Mouse (Mus musculus): Measurements from ENCODE around the gene B3gnt2.

DNA sequence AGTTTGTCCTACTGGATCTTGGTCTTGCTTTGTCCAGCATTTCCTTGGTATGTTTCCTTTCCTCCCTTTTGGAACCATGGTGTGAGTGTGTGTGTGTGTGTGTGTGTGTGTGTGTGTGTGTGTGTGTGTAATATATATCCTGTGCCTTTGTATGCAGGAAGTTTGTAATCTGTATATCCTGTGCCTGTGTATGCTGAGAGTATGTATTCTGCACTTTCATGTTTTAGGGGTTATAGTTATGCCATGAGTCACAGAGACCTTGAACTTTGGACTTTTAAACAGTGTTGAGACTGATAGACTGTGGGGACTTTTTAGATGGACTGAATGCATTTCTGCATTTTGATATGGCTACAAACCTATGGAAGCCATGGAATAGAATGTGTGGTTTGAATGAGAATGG, 22.2 kb upstream of the B3gnt2 start:
- TF ChIP-seq POLR2AphosphoS2 (IDR thresholded peaks at IDR 0.05; ENCODE audit: insufficient read length, low read depth) = no peak
- no peak for TF ChIP-seq POLR2A (IDR thresholded peaks at IDR 0.05; ENCODE audit: insufficient read length, low read depth)
- TF ChIP-seq MAX (IDR thresholded peaks at IDR 0.05; ENCODE audit: low read depth) = no peak
- no peak for TF ChIP-seq MYOG (IDR thresholded peaks at IDR 0.05; ENCODE audit: control insufficient read depth in 1 of 3, insufficient read depth in 1 of 3, insufficient read length in 2 of 3, low read depth in 2 of 3)
- TF ChIP-seq USF1 (IDR thresholded peaks at IDR 0.05; ENCODE audit: low read depth) = no peak
- no peak for TF ChIP-seq MYOD1 (IDR thresholded peaks at IDR 0.05; ENCODE audit: control insufficient read depth in 1 of 3, insufficient read length in 2 of 3, low read depth in 2 of 3)

Measured in myocyte (in vitro differentiated cells).